Mouse (Mus musculus) adrenal gland, postnatal 25 days (tissue): ENCODE measurements around the gene Lztr1. TPM values are rescaled to one million over a fixed set of nuclear protein-coding genes. Genes with fewer than 3 reads are reported as not detected.

Experiments used
- DNase-seq: peaks from one replicate; pipeline ENCODE4 v3.0.0; 2021; ENCODE audit warnings: mixed read lengths
- long read RNA-seq: library from polyadenylated mRNA; stranded (forward); transcript quantifications from one replicate; pipeline ENCODE4 v2.0.0, GENCODE M21; 2021
- total RNA-seq: library from RNA; stranded (reverse); gene quantifications from 2 replicates; pipeline ENCODE4 v1.2.3, GENCODE M21; 2021

Lztr1 gene
- 70.0 and 74.9 TPM in 2 replicates for total RNA-seq
- long read RNA-seq, transcript Lztr1-201 (21 exons, 3,394 nt), result major isoform, 37 of 61 reads
- long read RNA-seq, partial matches to known transcripts, result 8 of 61 reads
- long read RNA-seq, other reads (novel, unspliced or antisense), result 15 of 61 reads

- DNase-seq, result peak; percentile 85
Measured at GRCm38 (mm10) chr16:17508546-17509239, at the start of gene Lztr1. TSS of gene Lztr1 (plus strand) at chr16:17508688.

- DNase-seq, result peak; percentile 7
Measured at GRCm38 (mm10) chr16:17460254-17460653, 48.2 kb upstream of the Lztr1 start.

GRCm38 (mm10) chr16:17461596-17461995 is 46.9 kb upstream of the Lztr1 start:
- no peak for DNase-seq

GRCm38 (mm10) chr16:17463184-17463583 is 45.3 kb upstream of the Lztr1 start:
- no peak for DNase-seq

- DNase-seq, result no peak
Measured at GRCm38 (mm10) chr16:17466875-17467663, 41.4 kb upstream of the Lztr1 start.

- DNase-seq, result no peak
Measured at GRCm38 (mm10) chr16:17472498-17472897, 36.0 kb upstream of the Lztr1 start.

- no peak for DNase-seq
Measured at GRCm38 (mm10) chr16:17474091-17474490, 34.4 kb upstream of the Lztr1 start.

- DNase-seq, result no peak
Measured at GRCm38 (mm10) chr16:17474761-17475160, 33.7 kb upstream of the Lztr1 start.

- DNase-seq, result no peak
Measured at GRCm38 (mm10) chr16:17475326-17475725, 33.2 kb upstream of the Lztr1 start.

- no peak for DNase-seq
Measured at GRCm38 (mm10) chr16:17478331-17478943, 30.1 kb upstream of the Lztr1 start.

GRCm38 (mm10) chr16:17481465-17481864 is 27.0 kb upstream of the Lztr1 start:
- no peak for DNase-seq

GRCm38 (mm10) chr16:17486505-17486904 is 22.0 kb upstream of the Lztr1 start:
- DNase-seq, result peak; percentile 63

GRCm38 (mm10) chr16:17488478-17489468 is 19.7 kb upstream of the Lztr1 start:
- peak; percentile 49 for DNase-seq

- peak; percentile 63 for DNase-seq
Measured at GRCm38 (mm10) chr16:17489469-17490111, 18.9 kb upstream of the Lztr1 start, which contains the start of gene Aifm3. TSS of gene Aifm3 (plus strand) at chr16:17489611.

GRCm38 (mm10) chr16:17491154-17491553 is 17.3 kb upstream of the Lztr1 start:
- no peak for DNase-seq

GRCm38 (mm10) chr16:17491896-17492561 is 16.5 kb upstream of the Lztr1 start:
- DNase-seq, result no peak

- peak; percentile 61 for DNase-seq
Measured at GRCm38 (mm10) chr16:17496499-17497305, 11.8 kb upstream of the Lztr1 start.

- DNase-seq, result no peak
Measured at GRCm38 (mm10) chr16:17499249-17499883, 9.1 kb upstream of the Lztr1 start.

- DNase-seq, result no peak
Measured at GRCm38 (mm10) chr16:17502681-17503080, 5.8 kb upstream of the Lztr1 start.
